Mouse (Mus musculus): ENCODE data around the gene Stox2.
A peak's percentile ranks its signal among the peaks of the same experiment; 100 is the strongest.

Stox2 gene

DNA sequence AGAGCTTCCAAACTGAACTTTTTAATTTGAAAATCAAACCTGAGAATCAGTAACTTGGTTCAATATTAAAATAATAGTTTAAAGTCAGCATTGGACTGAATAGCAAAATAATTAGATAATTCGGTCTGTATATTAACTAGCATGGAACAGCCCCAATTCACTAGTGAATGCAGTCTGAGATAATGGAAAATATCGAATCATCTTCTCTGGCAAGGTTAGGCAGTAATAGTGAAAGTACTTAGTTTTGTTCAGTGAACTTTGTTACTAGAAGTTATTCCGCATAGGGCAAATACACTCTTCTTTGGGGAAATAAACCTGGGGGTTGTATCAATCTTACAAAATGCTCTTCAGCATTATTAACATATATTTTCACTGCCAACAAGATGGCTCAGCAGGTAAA is 147.7 kb downstream of the Stox2 start:
- DNase-seq (ENCODE audit: low spot score in 2 of 2): no peak

DNA sequence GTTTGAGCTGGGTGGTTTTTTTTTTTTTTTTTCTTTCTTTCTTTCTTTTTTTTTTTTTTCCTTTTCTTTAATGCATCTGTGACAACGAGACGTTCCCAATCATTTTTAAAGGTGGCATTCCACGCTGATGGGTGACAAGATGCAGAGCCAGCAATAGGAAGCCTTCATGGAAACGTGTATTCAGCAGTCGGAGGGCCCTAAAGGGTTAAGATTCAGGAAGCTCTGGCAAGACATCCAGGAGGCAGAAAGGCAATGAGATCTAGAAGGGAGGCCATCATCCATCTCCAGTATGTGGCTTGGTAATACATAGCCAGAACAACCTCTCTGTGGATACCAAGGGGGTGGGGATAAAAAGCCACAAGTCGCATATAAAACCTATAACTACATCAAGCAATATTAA is 156.5 kb downstream of the Stox2 start:
- DNase-seq (ENCODE audit: low spot score in 2 of 2): no peak

DNA sequence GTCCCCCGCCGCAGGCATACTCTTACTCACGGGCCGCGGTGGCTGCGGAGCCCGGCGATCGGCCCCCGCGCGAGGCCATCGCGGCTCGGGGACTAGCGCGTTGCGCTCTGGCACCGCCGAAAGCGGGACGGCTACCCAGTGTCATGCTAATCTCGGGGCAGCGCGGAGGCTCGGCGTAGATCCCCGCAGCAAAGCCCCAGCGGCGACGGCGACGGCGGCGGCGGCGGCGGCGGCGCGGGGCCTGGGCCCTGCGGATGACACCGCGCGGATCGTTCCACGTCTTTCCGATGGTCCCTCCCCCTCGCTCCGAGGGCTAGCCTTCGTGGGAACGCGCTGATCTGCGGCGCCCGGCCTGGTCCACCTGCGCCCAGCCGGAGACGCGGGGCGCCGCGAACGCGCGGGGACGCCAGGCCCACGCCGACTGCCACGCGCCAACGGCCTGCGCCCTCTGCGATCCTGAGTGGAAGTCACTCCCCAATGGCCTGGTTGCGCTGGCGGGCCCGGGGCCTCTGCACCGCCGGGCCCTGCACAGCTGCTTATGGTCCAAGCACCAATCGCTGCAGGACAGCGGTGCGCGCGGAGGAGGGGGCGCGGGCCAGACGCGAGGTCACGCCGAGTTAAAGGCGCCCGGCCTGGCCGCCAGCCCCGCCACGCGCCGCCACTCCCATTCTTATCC is 157.2 kb downstream of the Stox2 start:
- peak; percentile 59 to 76 for DNase-seq (ENCODE audit: low spot score in 2 of 2)

GRCm38 (mm10) chr8:47288131-47288865 is 157.9 kb downstream of the Stox2 start:
- DNase-seq (ENCODE audit: low spot score in 2 of 2): peak; percentile 56 to 76

GRCm38 (mm10) chr8:47287641-47288130 is 158.5 kb downstream of the Stox2 start:
- DNase-seq (ENCODE audit: low spot score in 2 of 2): peak; percentile 39 to 55

DNA sequence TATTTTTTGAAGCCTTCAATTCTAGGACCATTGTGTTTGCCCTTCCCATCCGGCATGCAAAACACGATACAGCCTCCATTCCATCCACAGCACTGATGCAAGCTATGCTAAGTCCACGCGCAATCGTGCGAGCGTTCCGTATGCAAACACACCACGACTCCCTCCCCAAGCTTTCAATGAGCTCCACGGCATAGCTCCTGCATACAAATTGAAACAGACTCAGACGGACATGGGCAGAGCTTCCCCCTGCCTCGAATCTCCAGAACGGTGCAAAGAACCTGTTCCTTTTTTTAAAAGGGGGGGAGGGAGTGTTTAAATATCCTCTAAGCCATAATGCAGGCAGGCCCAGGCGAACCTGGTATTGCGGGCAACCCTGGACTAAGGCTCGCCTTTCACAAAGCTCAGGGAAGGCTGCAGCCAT is 159.0 kb downstream of the Stox2 start:
- DNase-seq (ENCODE audit: low spot score in 2 of 2): peak; percentile 51 to 56

GRCm38 (mm10) chr8:47286081-47286700 is 160.0 kb downstream of the Stox2 start:
- DNase-seq (ENCODE audit: low spot score in 2 of 2): no peak

DNA sequence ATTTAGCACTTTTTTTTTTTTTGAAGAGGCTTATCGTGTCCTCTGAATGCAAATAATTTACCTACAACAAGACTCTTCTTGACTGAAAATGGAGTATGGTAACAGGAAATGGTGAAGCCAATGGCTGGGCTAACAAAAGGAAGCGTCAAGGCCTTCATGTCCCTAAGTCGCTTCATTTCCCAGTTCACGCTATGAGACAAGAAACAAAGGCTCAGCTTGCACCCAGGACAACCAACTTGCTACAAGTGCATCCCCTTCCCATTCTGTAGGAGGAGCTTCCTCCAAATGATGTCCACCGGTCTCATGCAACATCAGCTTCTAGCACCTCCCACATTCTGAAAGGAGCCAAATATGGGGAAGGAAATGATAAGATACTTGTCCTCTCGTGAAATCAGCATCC is 160.7 kb downstream of the Stox2 start:
- DNase-seq (ENCODE audit: low spot score in 2 of 2): no peak

GRCm38 (mm10) chr8:47284329-47285326 is 161.5 kb downstream of the Stox2 start:
- DNase-seq (ENCODE audit: low spot score in 2 of 2): no peak

DNA sequence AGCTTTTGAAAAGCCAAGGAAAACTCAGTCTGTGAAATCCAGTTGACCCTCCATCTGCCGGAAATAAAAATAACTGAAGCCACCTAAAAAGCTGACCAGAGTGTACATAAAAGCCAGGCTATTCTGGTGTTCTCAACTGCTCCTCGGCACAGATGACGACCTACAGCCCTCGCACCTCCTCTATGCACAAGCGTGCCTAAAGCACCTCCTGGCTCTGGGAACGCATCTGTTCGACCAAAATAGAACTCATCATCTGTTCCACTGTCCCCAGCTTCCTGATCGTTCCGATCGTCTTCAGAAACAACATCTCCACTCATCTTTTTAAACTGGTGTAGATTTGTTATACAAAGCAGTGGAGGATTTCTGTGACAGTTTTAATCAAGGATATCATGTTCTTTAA is 166.3 kb downstream of the Stox2 start:
- DNase-seq (ENCODE audit: low spot score in 2 of 2): peak; percentile 40 to 42

- DNase-seq (ENCODE audit: low spot score in 2 of 2): no peak
Measured at GRCm38 (mm10) chr8:47278211-47278610, 168.0 kb downstream of the Stox2 start.

DNA sequence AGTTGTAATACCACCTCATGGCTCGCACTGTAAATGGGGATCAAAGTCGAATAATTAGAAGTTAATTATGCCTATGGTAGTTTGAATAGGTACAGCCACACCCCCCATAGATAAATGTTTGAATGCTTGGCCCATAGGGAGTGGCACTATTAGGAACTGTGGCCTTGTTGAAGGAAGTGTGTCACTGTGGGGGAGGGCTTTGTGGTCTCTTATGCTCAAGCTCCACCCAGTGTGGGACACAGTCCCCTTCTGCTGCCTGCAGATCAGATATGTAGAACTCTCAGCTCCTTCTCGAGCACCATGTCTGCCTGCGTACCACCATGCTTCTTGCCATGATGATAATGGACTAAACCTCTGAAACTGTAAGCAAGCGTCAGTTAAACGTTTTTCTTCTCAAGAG is 177.2 kb downstream of the Stox2 start:
- no peak for DNase-seq (ENCODE audit: low spot score in 2 of 2)

- peak; percentile 67 to 68 for DNase-seq (ENCODE audit: low spot score in 2 of 2)
Measured at GRCm38 (mm10) chr8:47268062-47268822, 177.9 kb downstream of the Stox2 start.

DNA sequence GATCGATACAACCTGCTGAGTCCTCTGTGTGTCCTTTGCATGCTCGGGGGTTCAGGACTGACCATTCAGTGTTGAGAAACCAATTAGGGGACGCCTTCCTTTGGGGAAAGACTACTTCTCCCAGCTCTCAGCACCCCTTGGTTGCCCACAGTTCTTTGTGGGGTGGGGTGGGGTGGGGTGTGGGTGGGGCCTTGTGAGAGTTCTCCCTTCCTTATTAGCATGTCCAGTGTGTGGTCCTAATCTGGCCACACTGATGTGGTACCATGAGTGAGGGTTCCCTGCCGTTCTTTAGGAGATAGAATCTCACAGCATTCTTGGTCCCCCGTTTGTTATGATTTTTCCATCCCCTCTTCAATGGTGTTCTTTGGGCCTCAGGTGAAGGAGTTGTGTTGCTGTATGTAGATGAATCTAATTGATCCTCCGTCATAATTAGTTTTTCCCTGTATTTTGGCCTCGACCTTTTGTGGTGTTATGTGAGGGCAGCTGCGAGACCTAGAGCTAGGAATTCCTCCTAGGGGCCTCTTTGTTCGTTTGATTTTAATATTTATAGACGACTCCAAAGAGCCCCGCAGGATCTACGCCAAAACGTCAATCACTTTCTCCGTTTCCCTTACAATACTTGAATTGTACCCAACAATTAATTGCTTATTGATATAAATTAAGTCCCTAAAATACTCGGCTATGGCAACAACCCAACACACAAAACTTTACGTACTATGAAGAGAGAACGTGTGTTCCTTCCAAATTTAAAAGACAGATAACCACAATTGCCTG is 182.9 kb downstream of the Stox2 start:
- DNase-seq (ENCODE audit: low spot score in 2 of 2): no peak

- peak; percentile 57 to 70 for DNase-seq (ENCODE audit: low spot score in 2 of 2)
Measured at GRCm38 (mm10) chr8:47260751-47261474, 185.2 kb downstream of the Stox2 start.

DNA sequence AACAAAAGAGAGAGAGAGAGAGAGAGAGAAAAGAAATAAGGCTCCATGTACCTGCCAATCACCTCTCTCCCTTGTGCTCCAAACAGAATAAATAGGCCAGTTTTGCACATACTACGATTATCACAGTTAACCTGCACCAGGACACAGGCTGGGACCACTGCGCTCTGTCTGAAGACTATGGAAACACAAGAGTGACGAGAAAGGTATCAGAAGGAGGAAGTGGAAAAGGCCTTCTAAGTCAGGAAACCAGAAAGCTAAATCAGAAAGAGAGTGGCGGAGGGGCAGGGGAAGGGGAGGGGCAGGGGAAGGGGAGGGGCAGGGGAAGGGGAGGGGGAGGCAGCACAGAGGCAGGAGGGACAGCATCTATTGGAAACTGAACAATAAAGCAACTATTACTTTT is 195.3 kb downstream of the Stox2 start:
- DNase-seq (ENCODE audit: low spot score in 2 of 2): no peak

GRCm38 (mm10) chr8:47245116-47245515 is 201.0 kb downstream of the Stox2 start:
- DNase-seq (ENCODE audit: low spot score in 2 of 2): no peak

GRCm38 (mm10) chr8:47244202-47244601 is 202.0 kb downstream of the Stox2 start:
- DNase-seq (ENCODE audit: low spot score in 2 of 2): peak; percentile 73 to 74

- DNase-seq (ENCODE audit: low spot score in 2 of 2): peak in 1 of 2 experiments; percentile 15
Measured at GRCm38 (mm10) chr8:47243631-47244030, 202.5 kb downstream of the Stox2 start.

All from right cerebral cortex, adult 2 months (tissue).